Mouse (Mus musculus) effector memory CD4-positive, alpha-beta T cell, adult 5 months (primary cell): Measurements from ENCODE around the gene Atpif1. TPM values are rescaled to one million over a fixed set of nuclear protein-coding genes. Genes with fewer than 3 reads are reported as not detected.

Experiments
- polyA plus RNA-seq: library from polyadenylated mRNA; unstranded; fragments of 100-300 nt; shearing (Covaris generic); gene quantifications from one replicate; pipeline ENCODE4 v1.2.1, GENCODE M21; 2017

The Atpif1 gene
- 85.5 TPM for polyA plus RNA-seq

DNA sequence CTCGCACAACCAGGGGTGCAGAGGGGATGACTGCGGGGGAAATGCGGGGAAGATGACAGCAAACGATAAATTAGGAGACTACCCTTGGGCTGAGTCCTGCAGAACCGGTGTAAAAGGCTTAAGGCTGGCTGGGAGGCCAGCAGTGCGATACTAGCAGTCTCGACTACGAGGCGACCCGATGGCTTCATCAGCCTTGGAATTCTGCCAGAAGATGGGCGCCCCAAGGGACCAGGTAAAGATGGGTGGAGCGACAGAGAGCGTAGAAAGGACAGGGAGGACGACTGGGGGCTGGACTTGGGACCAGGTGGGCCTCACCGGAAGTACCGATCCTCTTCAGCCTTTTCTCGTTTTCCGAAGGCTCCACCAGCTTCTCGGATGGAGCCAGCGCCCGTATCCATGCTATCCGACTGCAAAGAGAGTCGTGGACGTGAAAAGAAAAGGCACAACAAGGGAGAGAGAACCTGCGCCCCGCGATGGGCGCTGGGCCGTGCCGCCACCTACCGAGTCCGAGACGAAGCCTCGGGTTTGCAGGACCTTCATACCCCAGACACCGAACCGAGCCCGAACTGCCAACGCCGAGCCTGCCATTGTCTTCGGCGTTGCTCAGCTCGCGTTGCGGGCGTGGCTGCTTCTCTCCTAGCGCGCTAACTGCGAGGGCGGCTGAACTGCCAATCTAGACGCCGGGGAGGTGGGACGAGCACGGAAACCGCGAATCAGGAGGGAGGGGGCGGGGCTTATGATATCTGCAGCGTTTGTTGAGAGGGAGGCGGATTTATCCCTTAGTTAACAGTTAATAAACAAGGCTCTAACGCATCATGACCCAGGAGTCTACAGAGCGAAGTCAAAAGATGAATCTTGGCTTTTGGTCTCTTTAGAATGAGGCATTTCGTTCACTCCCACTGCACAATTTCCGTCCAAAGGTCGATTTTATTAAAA is at the start of gene Atpif1:
TSS of gene Atpif1 (minus strand) at position 679 of the 936 bp plus-strand sequence.

DNA sequence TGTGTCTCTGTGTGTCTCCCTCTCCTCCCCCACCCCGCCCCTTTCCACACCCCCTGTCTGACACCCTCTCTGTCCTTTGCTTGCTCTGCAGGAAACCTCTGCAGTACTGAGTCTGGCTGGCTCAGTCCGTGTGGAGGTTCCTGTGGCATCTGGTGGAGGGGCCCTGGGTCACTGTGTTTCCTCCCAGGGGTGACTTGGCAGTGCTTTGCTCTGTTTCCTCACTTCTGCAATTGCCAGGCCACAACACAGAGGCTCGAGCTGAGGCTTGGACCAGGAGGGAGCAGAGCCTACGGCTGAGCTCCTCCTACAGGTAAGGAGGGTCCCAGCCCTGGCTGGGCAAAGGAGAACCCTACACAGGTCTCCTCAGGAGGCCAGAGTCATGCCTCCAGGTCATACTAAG is 30.5 kb upstream of the Atpif1 start, which contains the start of gene Ptafr:
TSS of gene Ptafr (plus strand) at position 103 of the 400 bp plus-strand sequence.

DNA sequence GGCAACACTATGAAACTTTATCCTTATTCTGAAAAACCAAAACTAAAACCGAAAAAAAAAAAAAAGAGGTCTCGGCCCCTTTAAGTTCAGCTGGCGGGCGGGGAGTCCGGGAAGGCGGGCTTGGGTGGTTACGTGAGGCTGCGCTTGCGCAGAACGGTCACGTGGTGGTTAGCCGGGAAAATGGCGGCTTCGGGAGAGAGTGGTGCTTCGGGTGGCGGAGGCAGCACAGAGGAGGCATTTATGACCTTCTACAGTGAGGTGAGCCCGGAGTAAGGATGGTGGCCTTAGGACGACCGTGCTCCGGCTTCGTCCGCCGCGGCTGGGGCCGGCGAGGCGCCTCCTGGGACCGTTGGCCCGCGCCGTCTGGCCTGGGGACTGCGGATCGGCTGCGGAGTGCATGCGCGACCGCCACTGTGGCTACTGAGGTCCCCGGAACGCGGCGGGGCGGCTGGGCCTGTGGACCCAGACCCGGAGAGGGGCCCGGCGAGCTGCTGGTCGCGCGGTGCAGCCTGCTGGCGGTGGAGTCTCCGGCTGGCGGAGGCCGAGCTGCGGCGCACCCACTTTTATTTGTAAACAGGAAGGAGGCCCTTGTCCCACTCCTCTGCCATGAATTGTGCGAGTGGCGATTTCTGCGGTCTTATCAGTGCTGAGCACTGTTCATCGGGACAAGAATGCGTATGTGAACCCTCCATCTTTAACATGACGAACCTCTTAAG is 2.1 kb upstream of the Atpif1 start, which contains the start of gene Dnajc8:
TSS of gene Dnajc8 (plus strand) at position 145 of the 716 bp plus-strand sequence.

DNA sequence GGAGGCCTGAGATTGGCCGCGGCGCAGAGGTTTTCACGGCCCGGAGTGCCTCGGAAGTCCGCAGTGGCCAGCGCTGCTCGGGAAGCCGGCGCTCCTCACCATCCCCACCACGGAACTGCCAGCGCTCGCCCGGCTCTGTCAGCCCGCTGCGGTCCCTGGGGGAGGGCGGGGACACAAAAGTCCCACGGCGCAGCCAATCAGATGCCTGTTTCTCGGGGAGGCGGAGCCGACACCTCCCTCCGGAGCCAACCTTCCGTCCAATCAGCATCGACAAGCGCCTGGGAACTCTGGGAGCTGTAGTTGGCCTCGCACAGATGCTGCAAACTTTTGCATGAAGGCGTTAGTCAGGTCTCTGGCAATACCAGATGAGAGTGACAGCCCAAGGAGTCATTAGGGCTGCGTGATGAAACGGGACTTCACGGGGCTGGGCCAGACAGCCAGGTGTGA is 23.1 kb downstream of the Atpif1 start, which contains the start of gene Sesn2:
TSS of gene Sesn2 (minus strand) at position 150 of the 447 bp plus-strand sequence.

Other genes starting within 250 kb of the Atpif1 start
- gene Rab42, start 230.3 kb downstream of the Atpif1 start, polyA plus RNA-seq = not detected
- 54.2 TPM for gene Trnau1ap, start 204.1 kb downstream of the Atpif1 start, polyA plus RNA-seq
- 16.0 TPM for gene Rcc1, start 180.1 kb downstream of the Atpif1 start, polyA plus RNA-seq
- 4.2 TPM for gene Phactr4, start 111.2 kb downstream of the Atpif1 start, polyA plus RNA-seq
- gene Med18, start 69.7 kb downstream of the Atpif1 start, polyA plus RNA-seq = 8.8 TPM
- gene Sesn2, start 23.2 kb downstream of the Atpif1 start, polyA plus RNA-seq = 9.7 TPM
- gene Dnajc8, start 1.9 kb upstream of the Atpif1 start, polyA plus RNA-seq = 198 TPM
- gene Ptafr, start 30.4 kb upstream of the Atpif1 start, polyA plus RNA-seq = 0.20 TPM
- 37.3 TPM for gene Eya3, start 105.3 kb upstream of the Atpif1 start, polyA plus RNA-seq
- 1.1 TPM for gene Xkr8, start 198.9 kb upstream of the Atpif1 start, polyA plus RNA-seq
- gene Smpdl3b, start 223.6 kb upstream of the Atpif1 start, polyA plus RNA-seq = 9.7 TPM
- 120 TPM for gene Rpa2, start 234.7 kb upstream of the Atpif1 start, polyA plus RNA-seq